Mouse (Mus musculus): ENCODE data around the gene Hnf1a. TPM values are rescaled to one million over a fixed set of nuclear protein-coding genes. Genes with fewer than 3 reads are reported as not detected.

Hnf1a gene
- total RNA-seq (2021) = not detected
- long read RNA-seq, experiment 1 = 0 reads
- long read RNA-seq, experiment 2 = 0 reads

DNA sequence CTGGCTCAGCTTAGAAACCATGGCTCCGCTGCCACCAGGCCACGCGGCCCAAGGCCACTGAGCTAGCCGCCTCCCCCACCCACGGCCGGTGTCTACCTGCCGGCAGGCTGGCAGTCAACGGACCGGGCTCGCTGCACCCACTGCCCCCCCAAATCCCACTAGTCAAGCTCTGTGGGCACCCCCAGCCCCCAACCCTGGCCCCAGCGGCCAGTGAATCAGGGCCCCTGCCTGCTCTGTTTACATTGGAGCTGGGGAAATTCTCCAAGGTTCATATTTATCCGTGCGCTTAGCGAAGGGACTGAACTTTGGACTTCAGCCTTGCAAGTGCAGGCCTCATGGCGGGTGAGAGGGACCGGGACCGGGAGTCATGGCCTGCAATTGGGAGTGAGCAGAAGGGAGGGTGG lies at the start of gene Hnf1a:
Gene Hnf1a (minus strand): TSS at position 271 of the 404 bp plus-strand sequence.
- DNase-seq (ENCODE audit: low spot score) = no peak

DNA sequence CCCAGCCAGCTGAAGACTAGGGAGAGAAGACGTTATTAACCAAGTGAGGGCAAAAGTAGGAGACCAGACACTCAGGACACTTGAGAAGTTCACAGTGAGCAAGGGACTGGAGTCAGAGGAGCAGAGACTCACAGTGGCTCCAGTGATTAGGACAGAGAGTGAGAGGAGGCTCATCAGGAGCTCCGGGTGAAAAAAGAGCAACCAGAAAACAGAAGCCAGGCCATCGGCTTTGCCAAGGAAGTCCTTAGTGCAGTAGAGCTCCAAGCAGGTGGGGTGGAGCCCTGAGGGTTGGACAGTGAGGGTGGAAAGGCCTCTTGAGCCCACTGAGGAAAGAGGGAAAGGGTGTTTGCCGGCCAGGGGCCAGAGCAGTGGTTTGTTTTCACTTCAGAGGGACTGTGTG lies 47.9 kb upstream of the Hnf1a start:
- peak; percentile 10 for DNase-seq (ENCODE audit: low spot score)

DNA sequence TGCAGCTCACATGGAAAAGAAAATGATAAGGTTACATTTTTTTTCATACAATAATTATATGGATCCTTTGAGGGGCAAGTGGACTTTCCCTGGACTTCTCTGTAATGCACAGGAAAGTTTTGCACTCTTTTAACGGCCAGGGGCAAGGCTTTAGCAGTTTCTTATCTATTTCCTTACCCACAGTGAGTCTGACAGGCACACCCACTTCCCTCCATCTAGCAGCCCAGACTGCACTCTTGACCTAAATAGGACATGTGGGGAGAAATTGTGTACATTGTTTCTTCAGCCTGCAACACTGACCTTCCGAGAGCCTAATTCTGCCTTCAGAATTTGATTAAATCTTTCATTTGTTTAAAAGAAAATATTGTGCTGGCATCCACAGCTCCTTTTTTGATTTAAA lies 47.4 kb upstream of the Hnf1a start:
- DNase-seq (ENCODE audit: low spot score) = no peak

DNA sequence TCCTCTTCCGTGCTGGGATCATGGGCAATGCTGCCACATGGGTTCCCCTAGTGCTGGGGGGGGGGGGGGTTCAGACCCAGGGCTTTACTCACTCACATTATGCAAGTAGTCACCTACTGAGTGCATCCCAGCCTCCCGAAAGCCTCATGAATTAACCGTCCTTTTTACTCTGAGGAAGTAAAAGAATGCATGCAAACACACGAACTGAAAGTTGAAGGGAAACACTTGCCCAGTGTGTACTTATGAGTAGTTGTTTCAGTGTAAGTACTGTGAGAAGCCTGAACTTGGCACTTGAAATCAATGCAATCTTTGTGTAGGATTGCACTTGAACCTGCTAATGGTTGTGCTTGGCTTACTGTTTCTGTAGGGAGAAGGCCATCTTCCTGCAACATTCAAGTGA lies 44.2 kb upstream of the Hnf1a start:
- no peak for DNase-seq (ENCODE audit: low spot score)

DNA sequence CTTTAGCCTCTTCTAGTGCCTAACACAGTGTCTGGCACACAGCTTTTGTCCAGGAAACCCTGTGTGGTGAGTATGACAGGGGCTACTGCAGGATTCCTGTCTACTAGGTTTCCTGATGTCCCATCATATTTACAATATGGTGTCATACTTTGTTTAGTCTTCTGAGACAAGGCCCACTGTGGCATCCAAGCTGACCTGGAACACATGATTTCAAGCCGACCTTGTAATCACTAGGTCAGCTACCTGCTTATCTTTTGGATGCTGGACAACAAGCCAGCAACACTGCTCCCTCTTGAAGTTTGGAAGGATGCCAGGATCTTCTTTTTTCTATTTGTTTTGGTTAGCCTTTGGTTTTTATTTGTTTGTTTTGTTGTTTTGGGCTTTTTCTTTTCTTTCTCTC lies 43.7 kb upstream of the Hnf1a start:
- DNase-seq (ENCODE audit: low spot score) = no peak

DNA sequence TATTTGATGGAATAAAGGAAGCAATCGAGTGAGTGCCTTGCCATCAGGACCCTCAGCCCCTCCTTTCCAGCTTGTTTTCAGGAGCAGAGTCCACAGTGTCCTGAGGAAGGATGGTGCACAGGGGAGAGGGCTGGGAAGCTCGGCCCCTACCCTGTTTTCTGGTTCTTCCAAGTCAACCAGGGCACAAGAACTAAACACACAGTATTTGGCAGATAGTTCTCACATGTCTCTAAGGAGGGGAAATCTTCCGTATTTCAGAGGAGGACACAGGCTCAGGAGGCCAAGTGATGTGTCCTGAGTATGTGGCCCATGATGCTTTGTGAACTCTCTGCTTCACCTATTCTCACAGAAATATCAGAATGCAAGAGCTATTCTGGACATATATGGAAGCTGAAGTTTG lies 42.5 kb upstream of the Hnf1a start:
- no peak for DNase-seq (ENCODE audit: low spot score)

DNA sequence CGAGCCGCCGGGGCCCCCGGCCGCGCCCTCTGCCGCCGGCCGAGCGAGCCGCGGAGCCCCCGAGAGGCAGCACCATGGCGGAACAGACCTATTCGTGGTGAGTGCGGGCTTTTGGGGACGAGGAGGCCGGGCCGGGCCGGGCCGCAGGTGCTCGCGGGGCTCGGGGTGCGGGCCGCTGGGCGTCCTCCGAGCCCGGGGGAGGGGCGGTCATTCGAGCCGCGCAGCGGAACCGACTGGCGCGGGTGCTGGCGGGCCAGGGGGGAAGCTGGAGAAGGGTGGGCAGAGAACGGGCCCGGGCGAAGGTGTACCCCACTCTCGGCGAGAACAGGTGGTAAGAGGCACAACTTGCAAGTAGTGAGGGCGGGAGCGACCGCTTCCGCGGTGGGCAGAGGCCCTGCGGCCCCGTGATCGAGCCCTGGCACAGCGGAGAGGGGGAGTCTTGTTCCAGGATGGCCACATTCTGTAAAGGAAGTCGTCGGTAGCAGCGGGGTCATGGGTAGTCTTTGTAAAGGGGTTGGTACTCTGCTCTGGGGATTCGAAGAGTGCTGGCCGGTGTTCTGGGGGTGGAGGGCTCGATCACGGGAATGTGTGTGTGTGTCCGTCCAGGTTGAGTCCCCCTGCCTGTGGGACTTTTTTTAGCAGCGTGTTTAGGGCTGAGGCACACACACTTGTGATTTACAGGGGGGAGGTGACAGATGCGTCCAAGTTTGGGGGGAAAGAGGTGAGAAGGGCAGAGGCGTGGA lies 40.8 kb upstream of the Hnf1a start:
- peak; percentile 51 for DNase-seq (ENCODE audit: low spot score)

DNA sequence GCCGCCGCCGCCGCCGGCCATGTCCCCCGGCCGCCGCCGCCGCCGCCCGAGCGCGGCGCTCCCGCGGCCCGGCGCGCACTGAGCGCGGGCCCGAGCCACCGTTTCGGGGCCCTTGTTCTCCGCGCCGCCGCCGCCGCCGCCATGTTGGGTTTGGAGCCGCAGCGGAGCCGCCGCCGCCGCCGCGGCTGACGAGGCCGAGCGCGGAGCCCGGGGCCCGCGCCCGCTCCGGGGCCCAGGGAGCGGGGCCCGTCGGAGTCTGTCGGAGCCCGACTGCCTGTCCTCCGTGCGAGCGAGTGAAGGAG lies 40.3 kb upstream of the Hnf1a start:
- DNase-seq (ENCODE audit: low spot score) = no peak

DNA sequence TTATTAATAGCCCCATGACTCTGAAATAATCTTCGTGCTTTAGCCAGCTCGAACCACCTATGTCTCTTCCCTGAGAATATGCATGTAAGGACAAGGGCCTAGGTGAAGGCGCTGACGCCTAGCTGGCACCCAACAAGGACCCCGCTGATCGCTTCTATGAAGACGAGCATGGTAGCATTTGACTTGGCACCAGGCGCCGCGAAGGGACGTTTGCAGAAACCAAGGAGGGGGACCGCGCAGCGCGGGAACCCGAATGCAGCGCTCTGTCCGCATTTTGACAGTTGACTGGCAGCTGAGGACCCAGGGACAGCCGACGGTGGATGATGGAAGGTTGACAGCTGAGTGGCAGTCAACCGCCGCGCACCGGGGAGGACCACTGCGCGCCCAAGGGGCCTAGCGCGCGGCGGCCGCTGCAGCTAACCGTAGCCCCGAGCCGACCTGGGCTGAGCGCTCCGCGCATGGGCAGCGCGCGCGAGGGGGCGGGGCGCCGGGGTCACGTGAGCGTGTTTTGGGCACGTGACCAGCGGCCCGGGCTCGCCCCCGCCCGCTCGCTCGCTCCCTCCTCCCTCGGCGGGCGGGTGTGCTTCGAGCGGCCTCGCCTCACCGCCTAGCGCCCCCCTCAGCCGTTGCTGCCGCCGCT lies 39.8 kb upstream of the Hnf1a start, which contains the start of gene Sppl3:
Gene Sppl3 (plus strand): TSS at position 561 of the 640 bp plus-strand sequence.
- peak; percentile 89 for DNase-seq (ENCODE audit: low spot score)

DNA sequence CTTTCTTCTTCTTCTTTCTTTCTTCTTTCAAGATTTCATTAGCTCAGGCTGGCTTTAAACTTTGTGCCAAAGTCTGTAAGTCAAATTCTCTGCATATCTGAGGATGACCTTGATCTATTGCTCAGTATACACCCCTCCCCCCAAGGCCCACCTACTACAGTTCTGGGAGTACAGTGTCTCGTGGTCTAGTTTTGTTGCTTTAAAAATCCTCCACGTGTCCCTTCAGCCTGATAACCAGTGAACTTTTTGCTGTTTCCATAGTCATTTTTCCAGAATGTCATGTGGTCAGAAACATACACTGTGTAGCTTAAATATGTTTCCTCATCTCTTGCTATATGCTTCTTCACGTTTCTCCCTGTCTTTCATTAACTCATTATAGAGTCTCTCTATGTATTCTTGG lies 39.1 kb upstream of the Hnf1a start:
- no peak for DNase-seq (ENCODE audit: low spot score)

DNA sequence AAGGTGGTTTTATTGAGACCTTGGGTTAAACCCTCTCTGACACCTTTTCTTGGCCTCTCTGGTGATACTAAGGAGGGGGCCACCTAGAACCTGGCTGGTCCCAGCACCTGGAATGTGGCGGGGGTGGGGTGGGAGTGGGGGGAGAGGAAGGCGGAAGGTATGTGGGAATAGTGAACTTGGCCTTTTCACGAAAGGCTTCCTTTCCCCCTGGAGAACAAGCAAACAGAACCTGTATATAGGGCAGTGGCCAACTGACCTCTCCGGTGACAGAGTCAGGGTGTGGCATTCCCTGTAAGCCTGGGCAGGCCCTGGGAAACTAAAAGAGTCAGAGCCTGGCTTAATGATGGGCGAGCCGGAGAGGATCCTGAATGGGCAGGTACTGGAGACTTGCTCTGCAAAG lies 38.2 kb upstream of the Hnf1a start:
- no peak for DNase-seq (ENCODE audit: low spot score)

DNA sequence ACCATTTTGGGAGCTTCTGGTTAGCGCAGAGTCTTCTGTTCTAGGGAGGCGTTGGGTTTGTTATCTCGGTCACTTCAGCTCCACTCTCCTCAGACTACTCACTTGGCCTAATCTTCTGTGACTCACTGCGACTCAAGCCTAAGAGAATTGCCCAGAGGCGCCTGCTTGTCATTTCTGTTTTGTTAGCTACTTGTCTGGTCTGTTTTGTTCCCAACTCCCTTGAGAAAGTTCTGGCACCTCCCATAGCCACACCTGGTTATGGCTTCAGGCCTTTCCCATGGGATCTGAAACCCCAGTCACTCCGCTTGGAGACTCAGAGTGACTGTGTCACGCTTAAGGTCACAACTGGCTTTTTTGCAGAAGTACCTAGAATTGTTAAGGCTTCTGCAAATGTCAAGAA lies 37.4 kb upstream of the Hnf1a start:
- no peak for DNase-seq (ENCODE audit: low spot score)

DNA sequence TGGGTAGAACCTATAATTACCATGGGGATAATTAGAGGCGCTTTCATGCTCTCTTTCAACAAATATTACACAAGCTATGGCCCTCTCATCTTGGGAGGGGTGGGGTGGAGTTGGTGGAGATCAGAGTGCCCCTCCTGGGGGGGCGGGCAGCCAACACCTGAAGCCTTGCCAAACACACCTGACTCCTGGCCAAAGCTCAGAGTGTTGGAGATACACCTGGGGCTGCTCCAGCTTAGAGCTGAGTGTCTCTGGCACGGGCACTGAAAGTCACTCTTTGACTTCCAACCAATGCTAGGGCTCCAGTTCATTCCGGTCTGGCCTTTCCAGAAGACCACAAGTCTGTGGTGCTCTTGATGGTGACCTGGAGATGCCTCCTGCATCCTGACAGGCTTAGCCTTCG lies 36.9 kb upstream of the Hnf1a start:
- no peak for DNase-seq (ENCODE audit: low spot score)

DNA sequence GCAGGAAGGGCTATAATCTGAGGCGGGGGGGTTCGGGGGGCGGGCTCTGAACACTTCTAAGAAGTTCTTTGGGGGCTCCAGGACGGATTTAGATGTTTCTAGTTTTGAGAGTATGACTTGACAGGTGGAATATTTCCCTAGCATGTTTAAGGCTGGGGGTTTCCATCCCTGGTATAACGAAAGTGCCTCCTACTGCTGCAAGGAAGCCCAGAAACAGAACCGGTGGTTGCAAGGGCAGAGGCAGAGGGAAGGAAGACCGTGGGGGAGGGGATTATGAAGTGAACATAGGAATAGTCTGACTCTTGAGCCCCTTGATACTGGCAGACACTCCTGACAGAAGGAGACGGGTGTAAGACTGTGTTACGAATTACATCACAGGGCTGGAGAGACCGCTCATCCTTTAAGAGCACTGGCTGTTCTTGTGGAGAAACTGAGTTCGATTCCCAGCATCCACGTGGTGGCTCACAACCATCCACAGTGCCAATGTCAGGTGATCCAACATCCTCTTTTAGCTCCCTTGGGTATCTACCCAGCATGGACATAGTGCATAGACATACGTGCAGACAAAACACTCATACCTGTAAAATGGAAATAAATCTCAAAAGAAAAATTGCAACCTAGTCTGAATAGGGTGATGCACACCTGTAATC lies 32.5 kb upstream of the Hnf1a start:
- no peak for DNase-seq (ENCODE audit: low spot score)

DNA sequence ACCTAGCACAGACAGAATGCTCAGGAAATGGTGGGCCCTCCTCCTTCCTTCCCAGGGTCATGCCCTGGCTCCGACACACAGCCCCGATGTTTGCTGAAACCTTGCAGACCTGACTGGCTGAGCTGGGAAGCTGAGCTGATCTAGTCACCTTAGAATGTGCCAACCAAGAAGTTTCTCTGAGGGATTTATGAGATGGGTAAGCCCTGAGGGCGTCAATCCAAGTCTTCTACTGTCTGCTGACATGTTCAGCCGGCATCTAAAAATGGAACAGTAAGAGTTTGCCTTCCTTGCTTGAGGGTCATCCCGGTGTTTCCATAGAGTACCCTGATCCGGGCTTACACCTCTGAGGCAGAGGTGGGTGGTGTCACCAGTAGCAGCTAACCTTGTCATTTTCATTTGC lies 31.9 kb upstream of the Hnf1a start:
- DNase-seq (ENCODE audit: low spot score) = peak; percentile 70

DNA sequence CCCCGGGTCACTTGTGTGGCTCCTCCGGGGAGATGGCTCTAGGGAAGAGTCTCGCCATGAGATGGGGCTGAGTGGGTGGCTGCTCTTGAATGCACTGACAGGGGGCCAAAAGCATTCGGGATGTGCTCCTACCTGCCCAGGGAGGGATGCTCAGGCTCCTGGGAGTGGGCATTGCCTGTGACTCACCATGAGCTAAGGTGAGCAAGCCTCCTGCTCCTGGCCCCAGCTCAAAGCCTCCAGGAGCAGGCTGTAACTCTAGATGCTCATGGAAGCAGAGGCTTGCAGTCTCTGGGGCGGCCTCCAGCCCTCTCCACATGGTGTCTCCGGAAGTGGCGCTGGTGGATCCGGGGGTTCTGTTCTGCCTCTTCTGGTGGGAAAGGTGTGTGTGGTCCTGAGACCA lies 30.6 kb upstream of the Hnf1a start:
- no peak for DNase-seq (ENCODE audit: low spot score)

DNA sequence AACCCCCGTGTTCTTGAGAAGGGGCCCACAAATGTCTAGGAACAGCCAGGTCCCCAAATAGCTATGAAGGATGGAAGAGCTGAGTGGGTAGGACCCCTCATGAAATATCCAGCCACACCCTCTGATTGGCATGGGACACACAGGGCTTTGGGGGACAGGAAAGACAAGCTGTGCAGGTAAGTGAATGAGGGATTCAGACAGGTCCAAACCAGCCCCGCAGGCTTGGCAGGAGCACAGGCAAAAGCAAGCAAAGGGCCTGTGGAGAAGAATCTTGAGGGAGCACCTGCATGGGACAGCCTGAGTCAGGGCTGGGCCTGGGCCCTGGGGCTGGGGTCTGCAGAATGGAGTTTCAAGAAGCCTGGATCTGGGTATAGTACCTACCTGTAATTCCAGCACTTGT lies 29.6 kb upstream of the Hnf1a start:
- DNase-seq (ENCODE audit: low spot score) = no peak

DNA sequence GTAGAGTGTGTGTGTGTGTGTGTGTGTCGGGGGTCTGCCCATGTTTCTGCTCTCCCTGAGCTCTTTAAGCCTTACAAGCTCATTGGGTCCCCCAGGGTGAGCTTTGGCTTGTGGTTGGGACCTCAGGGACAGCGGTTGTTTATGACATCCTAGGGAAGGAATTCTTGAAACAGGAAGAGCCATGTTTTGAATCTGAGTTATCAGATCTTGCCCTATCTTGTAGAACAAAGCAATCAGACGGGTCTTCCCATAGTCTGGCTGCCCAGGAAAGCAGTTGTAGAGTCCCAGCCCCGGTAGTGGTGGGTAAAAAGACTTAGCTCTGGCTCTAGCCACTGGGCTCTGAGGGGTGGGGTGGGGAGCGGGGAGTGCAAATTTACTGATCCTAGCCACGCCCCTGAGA lies 26.4 kb upstream of the Hnf1a start:
- DNase-seq (ENCODE audit: low spot score) = no peak

DNA sequence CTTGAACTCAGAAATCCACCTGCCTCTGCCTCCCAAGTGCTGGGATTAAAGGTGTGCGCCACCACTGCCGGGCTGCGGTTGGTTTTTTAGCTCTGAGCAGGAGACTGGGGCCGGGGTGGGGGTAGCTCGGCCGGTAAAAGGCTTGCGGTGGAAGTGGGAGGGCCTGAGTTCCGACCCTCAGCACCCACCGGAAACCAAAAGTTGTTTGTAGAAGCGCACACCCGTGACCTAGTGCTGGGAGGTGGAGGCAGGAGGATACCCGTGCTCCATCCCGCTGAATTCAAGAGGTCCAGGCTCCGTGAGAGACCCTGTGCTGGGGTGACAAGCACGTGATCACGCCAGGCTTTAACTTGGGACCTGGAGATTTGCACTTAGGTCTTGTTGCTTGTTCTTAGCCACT lies 25.6 kb upstream of the Hnf1a start:
- DNase-seq (ENCODE audit: low spot score) = no peak

DNA sequence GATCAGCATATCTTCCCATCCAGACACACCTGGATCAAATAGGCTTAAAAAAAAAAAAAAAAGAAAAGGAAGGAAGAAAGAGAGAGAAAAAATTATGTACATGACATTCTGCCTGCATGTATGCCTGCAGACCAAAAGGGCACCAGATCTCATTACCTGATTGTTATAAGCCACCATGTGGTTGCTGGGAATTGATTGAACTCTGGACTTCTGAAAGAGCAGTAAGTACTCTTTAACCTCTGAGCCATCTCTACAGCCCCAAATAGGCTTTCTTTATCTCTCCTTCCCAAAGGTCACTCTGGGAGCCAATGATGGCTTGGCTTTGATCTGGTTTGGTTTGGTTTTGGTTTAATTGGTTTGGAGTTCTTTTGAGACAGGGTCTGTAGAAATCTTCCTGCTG lies 14.2 kb upstream of the Hnf1a start:
- no peak for DNase-seq (ENCODE audit: low spot score)

DNA sequence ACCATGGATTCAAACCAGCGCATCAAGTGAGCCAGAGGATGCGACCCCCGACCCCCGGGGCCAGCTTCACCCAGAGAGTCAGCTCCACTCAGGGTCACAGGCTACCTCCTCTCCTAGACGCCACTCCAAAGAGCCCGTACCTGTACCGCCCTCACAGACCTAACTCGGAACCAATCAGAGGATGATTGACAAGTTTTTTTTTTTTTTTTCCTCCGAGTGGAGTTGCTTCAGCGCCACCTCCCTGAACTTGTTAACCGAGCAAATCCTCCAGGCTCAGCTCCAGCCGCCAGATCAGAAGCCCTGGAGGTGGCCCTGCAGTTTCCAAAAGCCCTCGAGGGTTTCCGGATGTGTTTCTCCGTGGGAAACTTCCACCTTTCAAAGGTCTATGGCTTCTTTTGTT lies 11.1 kb upstream of the Hnf1a start:
- DNase-seq (ENCODE audit: low spot score) = no peak

DNA sequence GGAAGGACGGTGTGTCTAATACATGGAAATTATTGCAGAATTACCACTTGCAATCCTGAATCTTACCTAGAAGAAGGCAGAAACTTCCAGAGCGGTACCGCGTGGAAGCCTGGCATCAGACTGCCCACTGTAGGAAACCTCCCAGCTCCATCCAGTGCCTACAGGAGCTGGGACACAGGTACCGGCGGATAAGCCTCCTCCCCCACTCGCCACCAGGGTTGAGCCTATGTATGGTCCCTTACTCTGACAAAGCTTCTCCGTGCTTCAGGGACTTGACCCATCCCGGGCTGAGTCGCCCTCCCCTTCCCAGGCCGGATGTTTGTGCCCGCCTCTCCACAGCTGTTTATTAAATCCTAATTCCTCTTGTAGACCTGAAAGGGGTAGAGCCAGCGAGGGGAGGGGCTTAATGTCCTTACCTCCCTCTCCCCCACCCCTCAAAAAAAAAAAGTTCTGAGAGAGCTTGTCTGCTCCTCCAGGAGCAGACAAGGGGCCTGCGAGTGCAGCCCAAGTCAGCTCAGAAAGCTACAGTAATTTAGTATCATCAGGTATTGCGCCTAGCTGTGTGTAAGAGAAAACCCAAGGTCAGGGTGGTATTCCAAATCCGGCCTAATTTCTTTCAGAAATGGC lies 9.3 kb upstream of the Hnf1a start:
- no peak for DNase-seq (ENCODE audit: low spot score)
